23 mouse cellular contexts compared by ENCODE assay signal in the genomic region with DNA sequence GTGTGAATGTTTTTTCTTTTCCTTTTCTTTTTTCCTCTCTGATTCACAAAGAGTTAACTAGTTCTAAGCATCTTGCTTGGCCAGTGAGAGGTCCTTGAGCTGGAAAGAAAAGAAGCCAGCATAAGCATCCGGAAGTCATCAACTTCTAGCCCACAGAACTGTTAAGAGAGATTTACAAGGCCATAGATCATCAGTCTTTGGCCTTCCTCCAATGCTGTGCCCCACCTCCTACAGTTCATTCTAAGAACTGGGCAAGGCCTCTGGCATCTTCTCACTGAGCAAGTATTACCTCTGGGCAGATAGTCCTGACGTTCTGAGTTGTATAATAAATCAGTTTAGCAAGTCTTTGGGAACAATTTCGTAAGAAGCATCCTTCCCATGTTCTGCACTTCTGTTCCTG. TPM values are rescaled to one million over a fixed set of nuclear protein-coding genes. Genes with fewer than 3 reads are reported as not detected.
DNase-seq lines count a peak whose midpoint lies in the region; ATAC-seq lines count a peak whose summit lies in the region.
"Had no signal": no experiment of that assay in that cellular context is flagged by ENCODE, and none has a peak within 500 bp of the region (broad histone marks: within the 10 kb centered on the region; RNA-seq: fewer than 3 reads in every experiment).

No protein-coding gene starts in this region.

- no peak overlapping the region for H3K4me3 ChIP-seq in intestine, embryonic 15.5 days (replicated peaks)
- H3K4me3 ChIP-seq: forebrain, embryonic 10.5 days; gastrocnemius, adult 2 months; hindbrain, embryonic 12.5 days had no signal

- WGBS in intestine, embryonic 15.5 days, result 35% methylated on average over 3 of the region's 3 CpGs

- no peak overlapping the region for H3K4me2 ChIP-seq in intestine, embryonic 15.5 days (replicated peaks)
- H3K4me2 ChIP-seq: heart, embryonic 11.5 days; hindbrain, embryonic 12.5 days had no signal

- no peaks in the 10 kb centered on the region for H3K9me3 ChIP-seq in intestine, embryonic 15.5 days
- H3K9me3 ChIP-seq: forebrain, embryonic 10.5 days; hindbrain, embryonic 12.5 days had no signal

- intact Hi-C loops in left cerebral cortex, postnatal 10 days (cut with DNase I), result no loop called here

- 0 out of 2 replicates have a peak, but pooled peaks have one; percentile 45 for ATAC-seq in intestine, embryonic 15.5 days
- ATAC-seq: forebrain, postnatal 0 days had no signal

- H3K27ac ChIP-seq in intestine, embryonic 15.5 days, result no peak overlapping the region
- H3K27ac ChIP-seq: forebrain, embryonic 10.5 days; gastrocnemius, adult 2 months; hindbrain, embryonic 12.5 days; kidney, postnatal 0 days had no signal

- peak; percentile 5 for DNase-seq in embryo, embryonic 11 days
- no peak for DNase-seq in embryo, embryonic 9.5 days (ENCODE audit: extremely low spot score)
- DNase-seq in ES-CJ7 (ENCODE audit: low read depth, low spot score), result peak; percentile 2
- DNase-seq in adrenal gland, postnatal 10 days, result peak; percentile 57
- no peak for DNase-seq in gastrocnemius, adult 18-20 months (ENCODE audit: low spot score)
- no peak for DNase-seq in left cerebral cortex, postnatal 10 days (ENCODE audit: extremely low spot score in 1 of 2, low spot score in 2 of 2)
- DNase-seq: cerebellum, adult 9-10 months; forebrain, postnatal 0 days; gastrocnemius, adult 2 months; heart, postnatal 10 days; lung, adult 18-20 months; lung, postnatal 36 days; thymus, postnatal 4 days had no signal

- no peaks in the 10 kb centered on the region for H3K27me3 ChIP-seq in intestine, embryonic 15.5 days (replicated peaks)
- H3K27me3 ChIP-seq: hindbrain, embryonic 12.5 days had no signal

- no peak overlapping the region for H3K9ac ChIP-seq in intestine, embryonic 15.5 days
- H3K9ac ChIP-seq: forebrain, postnatal 0 days; hindbrain, embryonic 12.5 days had no signal

- H3K36me3 ChIP-seq in intestine, embryonic 15.5 days, result no peaks in the 10 kb centered on the region
- H3K36me3 ChIP-seq: forebrain, embryonic 10.5 days; hindbrain, embryonic 12.5 days had no signal

- H3K4me1 ChIP-seq in intestine, embryonic 15.5 days (replicated peaks), result no peaks in the 10 kb centered on the region
- H3K4me1 ChIP-seq: forebrain, embryonic 10.5 days; hindbrain, embryonic 12.5 days had no signal

RNA-seq across cellular contexts. Expression of a gene that starts 8.9 kb away (rescaled TPM):
- not detected for total RNA-seq in adrenal gland, postnatal 10 days (2021)
- 0.73 TPM in 2 replicates for polyA plus RNA-seq in intestine, embryonic 15.5 days (2015; fragmentation: Nextera tagmentation; extraction: Ambion mirVana)
- not detected for total RNA-seq in gastrocnemius, adult 18-20 months (2021)
- under 1 TPM; 0.06 to 0.21 TPM for total RNA-seq in left cerebral cortex, postnatal 10 days (2021)
- total RNA-seq: forebrain, postnatal 0 days; gastrocnemius, adult 2 months; heart, postnatal 10 days; liver, adult 2 months; megakaryocyte-erythroid progenitor cell, adult 5-6 weeks had no signal
- polyA plus RNA-seq: forebrain, embryonic 10.5 days; forebrain, postnatal 0 days; gonadal fat pad, adult 2 months; heart, embryonic 11.5 days; hindbrain, embryonic 12.5 days; intestine, embryonic 14.5 days; kidney, postnatal 0 days; liver, adult 2 months; stomach, embryonic 14.5 days had no signal

Comparison
In these comparisons a context has a peak if more than half of its experiments do, and no peak if none do; other contexts are left out.
1. DNase-seq: peak in embryo, embryonic 11 days (single experiment), ES-CJ7 (single experiment) and adrenal gland, postnatal 10 days (single experiment); none in embryo, embryonic 9.5 days (single experiment), gastrocnemius, adult 18-20 months (single experiment) and left cerebral cortex, postnatal 10 days (0 of 2).